Mouse (Mus musculus): ENCODE measurements at regions not wholly inside any gene's neighbourhood (a gene's known extent, or its start where the extent isn't known, plus 50 kb on each side); places are given as distances from the start of the nearest gene placed in this dataset.
"Not testable (repeated sequence)": the region's sequence is repeated elsewhere in the genome, so short reads cannot be mapped to it uniquely, and the experiment has no call there.

GRCm38 (mm10) chr14:18511094-18511493 is 179.4 kb upstream of the Ube2e1 start:
- DNase-seq, result peak; percentile 19

GRCm38 (mm10) chr14:18508359-18508647 is 176.6 kb upstream of the Ube2e1 start:
- no peak for DNase-seq

- no peak for DNase-seq
Measured at GRCm38 (mm10) chr14:18507582-18508358, 176.1 kb upstream of the Ube2e1 start.

- no peak for DNase-seq
Measured at GRCm38 (mm10) chr14:18506168-18506567, 174.5 kb upstream of the Ube2e1 start.

- DNase-seq, result no peak
Measured at GRCm38 (mm10) chr14:18500249-18500832, 168.7 kb upstream of the Ube2e1 start.

GRCm38 (mm10) chr14:18494048-18494447 is 162.4 kb upstream of the Ube2e1 start:
- DNase-seq, result no peak

GRCm38 (mm10) chr14:18486132-18486800 is 154.6 kb upstream of the Ube2e1 start:
- DNase-seq, result no peak

GRCm38 (mm10) chr14:18485526-18485925 is 153.9 kb upstream of the Ube2e1 start:
- DNase-seq, result peak; percentile 32

- no peak for DNase-seq
Measured at GRCm38 (mm10) chr14:18476795-18477320, 145.2 kb upstream of the Ube2e1 start.

- DNase-seq, result peak; percentile 48
Measured at GRCm38 (mm10) chr14:18468611-18469010, 137.0 kb upstream of the Ube2e1 start.

- DNase-seq, result not testable (repeated sequence)
Measured at GRCm38 (mm10) chr14:18466864-18467263, 135.2 kb upstream of the Ube2e1 start.

GRCm38 (mm10) chr14:18464199-18464598 is 132.5 kb upstream of the Ube2e1 start:
- not testable (repeated sequence) for DNase-seq

GRCm38 (mm10) chr14:18463230-18463873 is 131.7 kb upstream of the Ube2e1 start:
- DNase-seq, result no peak

GRCm38 (mm10) chr14:18462381-18462780 is 130.7 kb upstream of the Ube2e1 start:
- DNase-seq, result peak; percentile 67

- DNase-seq, result no peak
Measured at GRCm38 (mm10) chr14:18448666-18449065, 117.0 kb upstream of the Ube2e1 start.

GRCm38 (mm10) chr14:18444492-18444891 is 112.8 kb upstream of the Ube2e1 start:
- DNase-seq, result no peak

- DNase-seq, result not testable (repeated sequence)
Measured at GRCm38 (mm10) chr14:18428968-18429367, 97.3 kb upstream of the Ube2e1 start.

GRCm38 (mm10) chr14:18425887-18426286 is 94.2 kb upstream of the Ube2e1 start:
- no peak for DNase-seq

- DNase-seq, result peak; percentile 22
Measured at GRCm38 (mm10) chr14:18416839-18417238, 85.2 kb upstream of the Ube2e1 start.

GRCm38 (mm10) chr14:18416319-18416718 is 84.7 kb upstream of the Ube2e1 start:
- peak; percentile 75 for DNase-seq

GRCm38 (mm10) chr14:18398953-18399352 is 67.3 kb upstream of the Ube2e1 start:
- DNase-seq, result no peak

GRCm38 (mm10) chr14:18396206-18396764 is 64.6 kb upstream of the Ube2e1 start:
- DNase-seq, result no peak

Data from gastrocnemius, postnatal 25 days (tissue).